Mouse (Mus musculus) brain, adult 2 months (tissue): Measurements from ENCODE around the gene Lsm12.

ENCODE experiments used
- DNase-seq: peaks from one replicate; pipeline ENCODE4 v3.0.0; 2011; ENCODE audit warnings: low read depth, low spot score

Gene Lsm12

GRCm38 (mm10) chr11:102184646-102185495 lies at the start of gene Lsm12:
Lsm12 (minus strand) TSS chr11:102185296.
- DNase-seq, result peak; percentile 97

DNA sequence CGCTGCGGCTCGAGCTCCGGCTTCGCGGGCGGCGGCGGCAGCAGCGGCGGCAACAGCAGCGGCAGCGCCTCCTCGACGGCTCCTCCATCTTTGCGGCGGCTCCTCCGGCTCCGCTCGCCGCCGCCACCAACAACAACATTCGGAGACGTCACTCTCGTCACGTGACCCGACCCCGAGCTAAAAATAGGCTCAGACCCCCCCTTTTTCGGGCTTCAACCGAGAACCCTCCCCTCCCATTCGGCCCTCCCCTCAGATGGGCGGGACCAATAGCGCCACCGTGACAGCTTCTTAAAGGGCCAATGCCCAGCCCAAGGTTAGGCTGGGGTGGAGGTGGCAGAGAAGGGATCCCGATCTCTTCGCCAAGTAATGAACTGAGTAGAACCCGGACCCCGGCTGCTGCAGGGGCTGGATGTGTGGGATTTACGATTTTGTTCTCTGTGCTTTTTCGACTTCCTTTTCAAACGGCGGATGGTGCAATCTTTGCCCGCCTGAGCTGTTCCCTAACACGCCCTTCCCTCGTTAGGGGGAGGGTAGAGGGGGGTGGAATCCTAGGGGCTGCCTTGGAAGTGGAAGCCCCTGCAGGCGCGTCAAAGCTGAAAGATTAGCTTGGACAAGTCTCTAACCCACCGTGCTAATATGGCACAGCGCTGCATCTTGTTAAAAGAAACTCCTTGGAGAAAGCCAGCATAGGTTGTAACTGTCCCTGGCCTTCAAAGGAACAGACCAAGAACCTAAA lies 45.1 kb upstream of the Lsm12 start, which contains the start of gene Hdac5:
Hdac5 (minus strand) TSS at position 161 of the 736 bp plus-strand sequence.
- DNase-seq, result peak; percentile 99

DNA sequence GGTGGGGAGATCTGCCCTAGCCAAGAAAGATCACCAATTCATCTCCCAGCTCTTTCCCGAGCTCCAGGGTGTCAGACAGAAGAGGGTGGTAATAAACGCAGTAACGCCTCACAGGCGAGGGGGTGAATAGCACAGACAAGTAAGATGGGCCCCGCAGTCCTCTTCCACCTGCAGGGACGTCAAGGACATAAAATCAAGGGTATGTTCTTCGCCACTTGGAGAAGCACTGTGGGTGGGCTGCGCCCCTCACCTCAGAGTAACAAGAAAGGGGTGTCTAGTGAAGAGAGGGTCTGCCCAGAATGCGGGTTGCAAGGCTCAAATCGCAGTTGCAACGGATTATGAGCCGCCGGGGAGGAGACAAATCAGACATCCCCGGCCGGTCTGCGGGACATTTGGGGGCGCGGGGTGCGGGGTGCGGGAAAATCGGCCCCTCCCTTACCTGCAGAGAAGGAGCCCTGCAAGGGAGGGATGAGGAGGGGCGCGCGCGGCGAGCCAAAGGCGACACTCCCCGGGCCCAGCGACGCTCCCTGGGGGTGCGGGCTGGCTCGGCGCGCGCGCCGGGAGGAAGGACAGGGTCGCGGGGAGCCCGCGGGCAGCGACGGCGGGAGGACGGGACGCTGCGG lies 44.3 kb upstream of the Lsm12 start:
- peak; percentile 74 for DNase-seq

GRCm38 (mm10) chr11:102228646-102229268 lies 43.7 kb upstream of the Lsm12 start:
- no peak for DNase-seq

DNA sequence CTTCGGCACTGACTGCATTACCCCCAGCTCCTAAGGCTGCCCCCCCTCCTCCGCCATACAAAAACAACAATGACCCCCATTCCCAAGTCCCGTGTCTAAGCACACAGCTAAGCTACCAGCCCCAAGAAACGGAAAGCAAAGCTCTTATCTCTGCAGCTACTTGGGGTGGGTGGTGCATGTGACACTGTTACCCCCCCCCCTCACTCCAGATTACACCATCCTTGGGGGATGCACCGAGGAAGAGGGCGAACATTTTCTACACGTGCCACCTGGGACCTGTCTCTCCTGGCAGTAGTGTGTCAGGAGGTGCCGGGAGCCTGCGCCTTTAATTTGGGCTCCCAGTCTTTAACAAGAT lies 43.1 kb upstream of the Lsm12 start:
- DNase-seq, result peak; percentile 47

DNA sequence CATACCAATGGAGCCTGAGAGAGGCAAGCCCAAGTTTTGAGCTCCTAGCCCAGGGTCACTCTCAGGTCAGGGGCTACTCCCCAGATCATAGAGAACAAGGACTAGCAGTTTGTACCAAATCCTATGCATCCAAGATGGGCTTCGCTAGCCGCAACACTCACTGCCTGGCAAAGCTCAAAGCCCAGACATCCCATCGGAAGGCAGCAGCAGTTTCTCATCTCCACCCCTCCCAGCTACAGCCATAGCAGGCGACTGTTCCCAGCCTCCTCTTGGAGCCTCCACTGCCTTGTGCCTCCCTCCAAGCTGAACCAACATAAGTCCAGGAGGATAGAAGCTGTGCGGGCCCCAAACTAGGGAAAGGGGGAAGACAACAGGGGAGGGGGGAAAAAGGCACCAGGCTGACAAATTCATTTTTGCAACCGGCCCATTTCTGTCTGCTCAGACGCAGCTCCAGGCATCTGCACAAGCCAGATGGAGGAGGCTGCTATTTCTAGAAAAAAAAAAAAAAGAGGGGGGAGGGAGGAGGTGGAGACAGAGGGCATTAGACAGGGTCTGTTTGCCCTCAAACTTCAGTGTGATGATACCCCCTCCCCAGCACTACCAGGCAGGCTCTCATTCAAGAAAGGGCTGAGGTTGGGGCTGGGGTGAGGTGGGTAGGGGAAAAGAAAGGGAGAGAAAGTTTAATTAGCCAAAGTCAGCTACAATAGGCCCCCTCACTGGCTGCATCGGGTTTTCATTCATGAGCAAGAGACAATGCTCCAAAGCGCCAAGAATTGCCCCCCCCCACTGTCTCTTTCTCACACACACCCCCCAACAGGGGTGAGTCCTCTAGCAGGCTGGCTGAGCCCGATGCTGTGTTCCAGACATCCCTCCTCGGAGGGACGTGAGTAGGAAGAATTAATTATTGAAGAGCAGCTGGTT lies 42.4 kb upstream of the Lsm12 start:
- peak; percentile 78 for DNase-seq

- peak; percentile 41 for DNase-seq
Measured at GRCm38 (mm10) chr11:102226067-102226978, 41.2 kb upstream of the Lsm12 start.

GRCm38 (mm10) chr11:102225221-102225620 lies 40.1 kb upstream of the Lsm12 start:
- peak; percentile 34 for DNase-seq

DNA sequence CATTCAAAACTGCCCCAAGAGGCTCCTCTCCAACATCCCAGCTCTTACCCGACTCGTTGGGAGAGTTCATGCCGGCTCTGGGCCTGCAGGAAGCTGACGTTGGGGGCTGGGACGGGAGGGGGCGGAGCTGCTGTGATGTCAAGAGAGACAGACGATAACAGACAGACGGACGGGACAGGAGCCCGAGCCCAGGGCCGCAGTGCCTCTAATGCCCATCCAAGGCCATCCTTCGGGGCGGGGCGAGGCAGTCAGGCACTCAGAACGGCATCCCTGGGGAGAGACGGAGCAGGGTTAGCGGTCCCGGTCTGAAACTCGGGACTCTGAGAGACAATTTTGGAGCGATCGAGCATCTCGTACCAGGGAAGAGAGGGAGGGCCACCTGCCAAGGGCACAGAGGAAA lies 39.6 kb upstream of the Lsm12 start:
- DNase-seq, result peak; percentile 55

DNA sequence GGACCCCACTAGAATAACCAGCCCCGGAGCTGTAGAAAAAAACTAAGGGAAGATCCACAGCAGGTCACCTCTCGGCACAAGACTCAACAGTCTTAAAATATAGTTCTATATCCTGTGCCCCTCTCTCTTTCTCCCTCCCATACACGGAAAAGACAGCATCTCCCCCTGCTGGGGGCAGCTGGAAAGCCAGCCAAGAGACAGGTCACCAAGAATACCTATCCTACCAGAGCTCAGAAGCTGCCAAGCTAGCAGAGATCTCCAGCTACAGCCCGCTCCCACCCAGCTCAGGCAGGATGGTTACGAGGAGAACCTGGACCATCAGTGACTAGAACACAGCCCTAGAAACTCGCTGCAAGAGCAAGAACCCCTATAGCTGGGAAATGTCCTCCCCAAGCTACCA lies 38.1 kb upstream of the Lsm12 start:
- peak; percentile 57 for DNase-seq

- peak; percentile 42 for DNase-seq
Measured at GRCm38 (mm10) chr11:102221954-102222351, 36.9 kb upstream of the Lsm12 start.

GRCm38 (mm10) chr11:102221243-102221953 lies 36.3 kb upstream of the Lsm12 start:
- no peak for DNase-seq

- peak; percentile 58 for DNase-seq
Measured at GRCm38 (mm10) chr11:102220451-102220850, 35.4 kb upstream of the Lsm12 start.

- DNase-seq, result peak; percentile 48
Measured at GRCm38 (mm10) chr11:102219994-102220346, 34.9 kb upstream of the Lsm12 start.

DNA sequence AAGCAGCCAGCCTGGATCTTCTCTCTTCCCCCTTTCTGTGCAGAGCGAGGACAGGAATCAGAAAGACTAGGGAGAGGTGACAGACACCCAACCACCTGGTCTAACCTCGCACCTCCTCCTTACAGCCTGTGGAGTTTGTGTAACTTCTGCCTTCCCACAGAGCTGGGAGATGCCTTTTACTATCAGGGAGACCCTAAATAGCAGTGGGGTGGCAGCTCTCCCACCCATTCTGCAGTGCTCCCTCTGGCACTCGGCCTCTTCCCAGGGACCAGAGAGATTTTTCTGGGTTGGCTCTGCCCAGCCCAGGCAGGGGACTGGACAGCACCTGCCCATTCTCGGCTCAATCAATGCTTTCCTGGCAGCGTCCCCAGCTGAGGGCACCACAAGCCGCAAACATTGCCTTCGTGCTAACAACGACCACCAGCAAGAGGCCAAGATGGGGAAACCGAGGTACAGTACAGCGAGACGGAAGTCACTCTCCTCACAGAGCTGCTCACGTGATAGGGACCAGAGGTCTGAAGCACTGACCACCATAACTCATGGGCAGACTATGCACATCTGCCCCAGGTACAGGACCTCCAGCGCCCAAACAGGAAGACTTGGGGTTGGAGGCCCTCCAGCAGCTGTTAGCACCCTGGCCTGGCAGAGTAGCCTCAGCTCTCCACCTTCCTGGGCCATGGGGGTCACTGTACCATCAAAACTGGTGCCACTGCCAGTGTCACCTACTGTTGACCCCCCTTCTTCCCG lies 34.3 kb upstream of the Lsm12 start:
- DNase-seq, result peak; percentile 88

- DNase-seq, result peak; percentile 98
Measured at GRCm38 (mm10) chr11:102218783-102219182, 33.7 kb upstream of the Lsm12 start.

- DNase-seq, result no peak
Measured at GRCm38 (mm10) chr11:102217876-102218430, 32.9 kb upstream of the Lsm12 start.

DNA sequence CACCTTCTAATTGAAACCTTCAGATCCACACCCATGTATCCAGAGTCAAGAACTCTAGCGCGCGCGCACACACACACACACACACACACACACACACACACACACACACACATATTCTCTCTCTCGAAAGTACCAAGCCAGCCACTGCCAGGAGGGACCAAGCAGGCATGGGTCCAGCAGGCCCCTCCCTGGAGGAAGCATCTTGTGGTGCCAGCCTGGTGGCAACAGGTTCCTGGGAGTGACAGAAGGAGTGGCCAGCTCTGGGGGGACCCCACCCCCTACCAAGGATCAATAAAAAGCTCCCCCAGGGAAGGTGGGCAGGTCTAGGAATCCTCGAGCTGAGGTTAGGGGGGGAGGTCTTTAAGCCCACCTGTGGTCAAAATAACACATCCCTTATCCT lies 32.3 kb upstream of the Lsm12 start:
- peak; percentile 73 for DNase-seq
